8 mouse cellular contexts compared by ENCODE assay signal in the genomic region with DNA sequence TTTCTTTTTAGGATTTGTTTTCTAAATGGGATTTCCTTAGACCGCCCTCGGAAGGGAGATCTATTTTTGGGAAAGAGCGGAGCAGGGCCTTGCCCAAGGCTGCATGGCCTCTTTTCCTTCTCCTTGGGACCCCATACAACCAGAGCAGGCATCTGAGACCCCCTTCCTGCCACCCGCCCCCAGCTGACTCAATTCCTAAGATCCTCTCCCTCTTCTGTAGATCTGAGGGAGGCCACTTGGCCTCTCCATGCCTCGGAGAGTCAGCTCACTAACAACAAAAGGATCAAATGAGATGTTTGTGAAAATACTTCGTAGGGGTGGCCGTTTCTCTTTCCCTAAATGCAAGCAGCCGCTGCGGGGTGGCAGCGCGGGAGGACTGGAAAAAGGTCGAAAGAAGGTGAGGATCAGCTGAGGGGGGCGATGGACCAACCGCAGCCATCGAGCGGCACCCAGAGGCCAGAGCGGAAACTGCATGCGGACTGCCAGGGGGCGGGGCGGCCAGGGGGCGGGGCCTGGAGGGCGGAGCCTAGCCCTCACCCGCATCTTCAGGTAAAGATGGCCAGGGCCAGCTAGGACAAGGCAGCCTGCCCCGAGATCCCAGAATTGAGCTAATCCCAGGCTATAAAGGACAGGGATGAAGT. TPM values are rescaled to one million over a fixed set of nuclear protein-coding genes. Genes with fewer than 3 reads are reported as not detected.
DNase-seq lines count a peak whose midpoint lies in the region; ATAC-seq lines count a peak whose summit lies in the region.

No protein-coding gene starts in this region.

- no peaks in the 10 kb centered on the region for H3K36me3 ChIP-seq in hindbrain, embryonic 14.5 days (replicated peaks; ENCODE audit: control insufficient read depth, insufficient read depth)

- intact Hi-C loops in left cerebral cortex, postnatal 25 days (cut with DNase I): loop anchor here (1.0 kb wide), 1 partner anchor 115 kb away; no protein-coding TSS in a partner anchor

- no peaks in the 10 kb centered on the region for H3K4me1 ChIP-seq in hindbrain, embryonic 14.5 days (replicated peaks; ENCODE audit: control insufficient read depth, insufficient read depth, low read length)

- 0 out of 2 replicates have a peak overlapping the region, but pooled peaks have one; percentile 12 for H3K9ac ChIP-seq in hindbrain, embryonic 14.5 days

- 9% methylated on average over 24 of the region's 24 CpGs for WGBS in hindbrain, embryonic 14.5 days

- 0 out of 2 replicates have a peak, but pooled peaks cover 5% of the 10 kb centered on the region for H3K27me3 ChIP-seq in hindbrain, embryonic 14.5 days (ENCODE audit: control insufficient read depth, insufficient read depth, low read length)

- DNase-seq in T-cell, adult 2 months (ENCODE audit: low spot score): peak; percentile 49
- DNase-seq in cerebellum, adult 9-11 months: peak; percentile 40
- DNase-seq in frontal cortex, postnatal 25 days (ENCODE audit: low spot score in 2 of 2): peak; percentile 60 to 63
- DNase-seq in hindbrain, embryonic 14.5 days (ENCODE audit: low spot score): peak; percentile 77
- peak; percentile 53 to 56 for DNase-seq in left cerebral cortex, postnatal 25 days (ENCODE audit: low spot score in 2 of 2)
- DNase-seq in right cerebral cortex, postnatal 25 days: peak; percentile 54
- DNase-seq in urinary bladder, postnatal 25 days (ENCODE audit: low spot score): peak; percentile 73

- no peaks in the 10 kb centered on the region for H3K9me3 ChIP-seq in hindbrain, embryonic 14.5 days (ENCODE audit: control insufficient read depth, low read length)

- H3K4me2 ChIP-seq in hindbrain, embryonic 14.5 days (replicated peaks): peak overlapping the region; percentile 39

- H3K27ac ChIP-seq in hindbrain, embryonic 14.5 days: no peak overlapping the region

- no peak for ATAC-seq in hindbrain, embryonic 14.5 days (ENCODE audit: low FRiP score)
- ATAC-seq in megakaryocyte-erythroid progenitor cell, adult 5-6 weeks (replicated peaks; ENCODE audit: low FRiP score, low TSS enrichment, poor library complexity, severe bottlenecking): peak; percentile 66

- no peak overlapping the region for H3K4me3 ChIP-seq in hindbrain, embryonic 14.5 days (replicated peaks; ENCODE audit: low read length)

RNA-seq across cellular contexts. Expression of gene Tac4, which starts 29.5 kb away (rescaled TPM):
- 0.17 TPM in 1 of 2 replicates, not detected in the other for polyA plus RNA-seq in hindbrain, embryonic 14.5 days (2014; fragmentation: Nextera tagmentation; extraction: Ambion mirVana)
- not detected for total RNA-seq in left cerebral cortex, postnatal 25 days (2021)
- total RNA-seq in megakaryocyte-erythroid progenitor cell, adult 5-6 weeks (2014; fragmentation: Nextera tagmentation): not detected in 2 replicates
- total RNA-seq in megakaryocyte-erythroid progenitor cell, adult 5-6 weeks (2017): not detected in 2 replicates
